In the genomic region with DNA sequence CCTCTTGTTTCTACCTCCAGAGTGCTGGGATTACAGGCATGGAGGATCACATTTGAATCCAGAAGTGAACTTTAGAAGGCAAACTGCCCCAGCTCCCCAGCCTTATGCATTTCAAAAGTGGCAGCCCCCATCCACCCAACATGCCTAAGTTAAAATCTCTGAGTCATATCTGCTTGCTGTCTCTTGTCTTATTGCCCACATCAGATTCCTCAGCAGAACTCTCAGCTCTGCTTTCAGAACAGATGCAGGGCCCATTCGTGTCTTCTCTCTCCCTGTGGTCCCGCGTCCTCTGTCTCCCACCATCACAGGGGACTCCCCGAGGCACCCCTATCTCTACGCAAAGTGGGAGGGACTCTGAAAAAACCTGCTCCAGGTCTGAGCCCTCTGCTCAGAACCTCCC, we compare ENCODE assay signal across 31 mouse cellular contexts. TPM values are rescaled to one million over a fixed set of nuclear protein-coding genes. Genes with fewer than 3 reads are reported as not detected.
DNase-seq lines count a peak whose midpoint lies in the region; ATAC-seq lines count a peak whose summit lies in the region.
"Had no signal": no experiment of that assay in that cellular context is flagged by ENCODE, and none has a peak within 500 bp of the region (broad histone marks: within the 10 kb centered on the region; RNA-seq: fewer than 3 reads in every experiment).

No protein-coding gene starts in this region.

- no peaks in the 10 kb centered on the region for H3K9me3 ChIP-seq in embryonic facial prominence, embryonic 12.5 days
- no peaks in the 10 kb centered on the region for H3K9me3 ChIP-seq in embryonic facial prominence, embryonic 10.5 days
- H3K9me3 ChIP-seq: embryonic facial prominence, embryonic 15.5 days; hindbrain, embryonic 12.5 days; limb, embryonic 10.5 days; limb, embryonic 15.5 days; liver, embryonic 13.5 days; stomach, embryonic 15.5 days had no signal

- 86% methylated on average over 5 of the region's 5 CpGs for WGBS in embryonic facial prominence, embryonic 12.5 days
- whole genome bisulfite sequencing in embryonic facial prominence, embryonic 10.5 days, result 87% methylated on average over 5 of the region's 5 CpGs

- DNase-seq in embryonic facial prominence, embryonic 10.5 days (ENCODE audit: low spot score), result no peak
- DNase-seq in right cerebral cortex, adult 2 months (ENCODE audit: low spot score in 2 of 2), result peak; percentile 15 to 21
- no peak for DNase-seq in right cerebral cortex, postnatal 36 days (ENCODE audit: low spot score in 2 of 2)
- no peak for DNase-seq in lung, postnatal 25 days (ENCODE audit: low spot score)
- no peak for DNase-seq in kidney, postnatal 4 days
- no peak for DNase-seq in gastrocnemius, postnatal 4 days (ENCODE audit: low spot score in 2 of 2)
- DNase-seq: adrenal gland, adult 8-10 months; cerebellum, adult 11 months; cerebellum, adult 9-10 months; embryo, embryonic 11 days; gastrocnemius, postnatal 25 days; heart, adult 18-20 months; heart, postnatal 36 days; kidney, adult 9 months; kidney, postnatal 10 days; layer of hippocampus, adult 9-11 months; liver, embryonic 13.5 days; lung, adult 18-20 months; midbrain, embryonic 14.5 days had no signal

- H3K36me3 ChIP-seq in embryonic facial prominence, embryonic 12.5 days, result no peaks in the 10 kb centered on the region
- H3K36me3 ChIP-seq in embryonic facial prominence, embryonic 10.5 days (replicated peaks), result no peaks in the 10 kb centered on the region; the same call in 1 of the 2 replicates
- H3K36me3 ChIP-seq: embryonic facial prominence, embryonic 15.5 days; hindbrain, embryonic 12.5 days; limb, embryonic 10.5 days; limb, embryonic 15.5 days; liver, embryonic 13.5 days; stomach, embryonic 15.5 days had no signal

- H3K4me2 ChIP-seq in embryonic facial prominence, embryonic 12.5 days (replicated peaks), result no peak overlapping the region
- H3K4me2 ChIP-seq: embryonic facial prominence, embryonic 15.5 days; heart, embryonic 11.5 days; hindbrain, embryonic 12.5 days; limb, embryonic 15.5 days; liver, embryonic 13.5 days; stomach, embryonic 15.5 days had no signal

- H3K4me1 ChIP-seq in embryonic facial prominence, embryonic 12.5 days, result no peaks in the 10 kb centered on the region
- 0 out of 2 replicates have a peak, but pooled peaks cover 6% of the 10 kb centered on the region for H3K4me1 ChIP-seq in embryonic facial prominence, embryonic 10.5 days
- H3K4me1 ChIP-seq: hindbrain, embryonic 12.5 days; limb, embryonic 10.5 days; limb, embryonic 15.5 days; stomach, embryonic 15.5 days had no signal

- ATAC-seq in embryonic facial prominence, embryonic 12.5 days (ENCODE audit: insufficient number of reproducible peaks, insufficient read depth, low FRiP score, low TSS enrichment), result no peak
- peak; percentile 44 for ATAC-seq in activated CD4-positive, CD25-positive, alpha-beta regulatory T cell, adult 4 months
- ATAC-seq: forebrain, embryonic 14.5 days; hindbrain, postnatal 0 days; intestine, postnatal 0 days; lung, postnatal 0 days had no signal

- H3K27me3 ChIP-seq in embryonic facial prominence, embryonic 12.5 days, result peaks cover 2% of the 10 kb centered on the region
- peaks cover 8% of the 10 kb centered on the region for H3K27me3 ChIP-seq in embryonic facial prominence, embryonic 10.5 days (replicated peaks; ENCODE audit: low read depth, poor library complexity, severe bottlenecking)
- H3K27me3 ChIP-seq: embryonic facial prominence, embryonic 15.5 days; stomach, embryonic 15.5 days had no signal

- no peak overlapping the region for H3K4me3 ChIP-seq in embryonic facial prominence, embryonic 12.5 days
- H3K4me3 ChIP-seq in embryonic facial prominence, embryonic 10.5 days, result no peak overlapping the region
- H3K4me3 ChIP-seq: embryonic facial prominence, embryonic 15.5 days; hindbrain, embryonic 12.5 days; limb, embryonic 10.5 days; limb, embryonic 15.5 days; liver, embryonic 13.5 days; stomach, embryonic 15.5 days had no signal

- H3K9ac ChIP-seq in embryonic facial prominence, embryonic 12.5 days, result 0 out of 2 replicates have a peak overlapping the region, but pooled peaks have one; percentile 19
- H3K9ac ChIP-seq: embryonic facial prominence, embryonic 15.5 days; hindbrain, embryonic 12.5 days; limb, embryonic 15.5 days; liver, embryonic 13.5 days; stomach, embryonic 15.5 days had no signal

- no peak overlapping the region for H3K27ac ChIP-seq in embryonic facial prominence, embryonic 12.5 days
- H3K27ac ChIP-seq in embryonic facial prominence, embryonic 10.5 days (replicated peaks), result no peak overlapping the region; the same call in 1 of the 2 replicates
- H3K27ac ChIP-seq: embryonic facial prominence, embryonic 15.5 days; hindbrain, embryonic 12.5 days; hindbrain, postnatal 0 days; limb, embryonic 10.5 days; limb, embryonic 15.5 days; liver, embryonic 13.5 days; stomach, embryonic 15.5 days had no signal

RNA-seq across cellular contexts. Expression of a gene that starts 44.3 kb away (rescaled TPM):
- 6.7 and 9.3 TPM in 2 replicates for polyA plus RNA-seq in embryonic facial prominence, embryonic 12.5 days (2016; fragmentation: Nextera tagmentation; extraction: Ambion mirVana)
- polyA plus RNA-seq in embryonic facial prominence, embryonic 10.5 days (2016; fragmentation: Nextera tagmentation; extraction: Ambion mirVana), result 11.6 and 14.4 TPM in 2 replicates
- 100 to 1,000 TPM in 1 of 2 experiments, 10 to 100 TPM in 1; 88.8 to 120 TPM for polyA plus RNA-seq in activated CD4-positive, CD25-positive, alpha-beta regulatory T cell, adult 4 months (2017; shearing (Covaris generic))
- 1 to 10 TPM; 1.3 to 1.6 TPM for total RNA-seq in gastrocnemius, postnatal 4 days (2021)

RNA-seq across cellular contexts. Expression of a gene that starts 44.5 kb away (rescaled TPM):
- polyA plus RNA-seq in embryonic facial prominence, embryonic 12.5 days (2016; fragmentation: Nextera tagmentation; extraction: Ambion mirVana), result 392 and 419 TPM in 2 replicates
- polyA plus RNA-seq in embryonic facial prominence, embryonic 10.5 days (2016; fragmentation: Nextera tagmentation; extraction: Ambion mirVana), result 444 and 454 TPM in 2 replicates
- polyA plus RNA-seq in activated CD4-positive, CD25-positive, alpha-beta regulatory T cell, adult 4 months (2017; shearing (Covaris generic)), result 100 to 1,000 TPM; 603 to 630 TPM
- total RNA-seq in gastrocnemius, postnatal 4 days (2021), result 100 to 1,000 TPM; 191 to 212 TPM

Comparison
In these comparisons a context has a peak if more than half of its experiments do, and no peak if none do; other contexts are left out.
1. DNase-seq: peak in right cerebral cortex, adult 2 months (2 of 2); none in embryonic facial prominence, embryonic 10.5 days (single experiment), right cerebral cortex, postnatal 36 days (0 of 2), lung, postnatal 25 days (single experiment), kidney, postnatal 4 days (0 of 2) and gastrocnemius, postnatal 4 days (0 of 2).